Mouse (Mus musculus): ENCODE results near the gene Ccdc51. TPM values are rescaled to one million over a fixed set of nuclear protein-coding genes. Genes with fewer than 3 reads are reported as not detected.

Gene Ccdc51
- polyA plus RNA-seq, 1 experiment = 3.8 TPM

DNA sequence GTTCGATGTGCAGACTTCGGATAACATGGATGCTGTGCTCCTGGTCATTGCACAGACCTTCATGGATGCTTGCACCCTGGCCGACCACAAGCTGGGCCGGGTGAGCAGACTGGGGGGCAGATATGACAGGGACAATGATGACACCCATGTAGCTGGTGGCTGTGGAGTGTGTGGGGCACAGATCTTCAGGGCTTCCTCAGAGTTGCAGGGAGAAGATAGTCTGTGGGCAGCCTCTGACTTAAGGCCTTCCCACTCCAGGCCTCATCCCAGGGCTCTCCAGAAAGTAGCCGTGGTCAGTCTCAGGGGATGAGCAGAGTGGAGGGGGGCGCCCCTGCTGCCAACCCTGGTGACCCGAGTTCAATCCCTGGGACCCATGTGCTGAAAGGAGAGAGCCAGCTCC, 32.6 kb downstream of the Ccdc51 start:
- Histone ChIP-seq H3K27me3 (replicated peaks) (peaks cover 72% of the 10 kb centered on the region), H3K4me3 (replicated peaks) (no peak overlapping the region), H3K9me3 (no peaks in the 10 kb centered on the region), H3K36me3 (replicated peaks; ENCODE audit: low read length) (no peaks in the 10 kb centered on the region), H3K4me1 (peaks cover 17% of the 10 kb centered on the region)
- TF ChIP-seq GATA1 (IDR thresholded peaks at IDR 0.05; ENCODE audit: borderline replicate concordance, low read length) (no peak), FLI1 (IDR thresholded peaks at IDR 0.05; ENCODE audit: low read length) (no peak)

- H3K27me3 ChIP-seq (replicated peaks) = peaks cover 62% of the 10 kb centered on the region
- no peak overlapping the region for H3K4me3 ChIP-seq (replicated peaks)
- no peaks in the 10 kb centered on the region for H3K9me3 ChIP-seq
- H3K36me3 ChIP-seq (replicated peaks; ENCODE audit: low read length) = no peaks in the 10 kb centered on the region
- peaks cover 17% of the 10 kb centered on the region for H3K4me1 ChIP-seq
- TF ChIP-seq GATA1 (IDR thresholded peaks at IDR 0.05; ENCODE audit: borderline replicate concordance, low read length) = no peak
Observed at GRCm38 (mm10) chr9:109116205-109116604, 33.9 kb downstream of the Ccdc51 start.

GRCm38 (mm10) chr9:109118106-109118505, 35.8 kb downstream of the Ccdc51 start:
- H3K4me3 ChIP-seq (replicated peaks) = no peak overlapping the region
- no peaks in the 10 kb centered on the region for H3K9me3 ChIP-seq
- peaks cover 46% of the 10 kb centered on the region for H3K27me3 ChIP-seq (replicated peaks)
- peaks cover 19% of the 10 kb centered on the region for H3K4me1 ChIP-seq
- no peaks in the 10 kb centered on the region for H3K36me3 ChIP-seq (replicated peaks; ENCODE audit: low read length)
- no peak for TF ChIP-seq GATA1 (IDR thresholded peaks at IDR 0.05; ENCODE audit: borderline replicate concordance, low read length)
- TF ChIP-seq FLI1 (IDR thresholded peaks at IDR 0.05; ENCODE audit: low read length) = no peak

DNA sequence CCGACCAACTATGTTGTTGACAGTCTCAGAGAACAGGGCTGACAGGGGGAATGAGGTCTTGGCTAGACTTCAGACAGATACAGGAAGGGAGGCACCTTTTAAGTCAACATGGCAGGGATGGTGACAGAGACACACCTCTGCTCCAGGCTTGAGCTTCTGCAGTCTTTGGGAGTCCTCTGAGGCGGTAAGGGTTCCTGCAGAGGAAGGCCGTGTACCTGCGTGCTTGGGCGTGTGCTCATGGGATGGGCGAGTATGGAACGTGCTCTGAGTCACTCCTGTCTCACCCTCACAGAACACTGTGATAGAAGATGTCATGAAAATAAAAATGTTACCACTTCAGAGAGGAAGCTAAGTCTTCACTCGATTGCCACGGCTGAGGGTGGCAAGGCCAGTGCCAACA, 37.3 kb downstream of the Ccdc51 start:
- no peaks in the 10 kb centered on the region for H3K9me3 ChIP-seq
- peaks cover 25% of the 10 kb centered on the region for H3K4me1 ChIP-seq
- H3K36me3 ChIP-seq (replicated peaks; ENCODE audit: low read length) = no peaks in the 10 kb centered on the region
- H3K4me3 ChIP-seq (replicated peaks) = no peak overlapping the region
- peaks cover 47% of the 10 kb centered on the region for H3K27me3 ChIP-seq (replicated peaks)
- TF ChIP-seq FLI1 (IDR thresholded peaks at IDR 0.05; ENCODE audit: low read length) (no peak), GATA1 (IDR thresholded peaks at IDR 0.05; ENCODE audit: borderline replicate concordance, low read length) (no peak)

DNA sequence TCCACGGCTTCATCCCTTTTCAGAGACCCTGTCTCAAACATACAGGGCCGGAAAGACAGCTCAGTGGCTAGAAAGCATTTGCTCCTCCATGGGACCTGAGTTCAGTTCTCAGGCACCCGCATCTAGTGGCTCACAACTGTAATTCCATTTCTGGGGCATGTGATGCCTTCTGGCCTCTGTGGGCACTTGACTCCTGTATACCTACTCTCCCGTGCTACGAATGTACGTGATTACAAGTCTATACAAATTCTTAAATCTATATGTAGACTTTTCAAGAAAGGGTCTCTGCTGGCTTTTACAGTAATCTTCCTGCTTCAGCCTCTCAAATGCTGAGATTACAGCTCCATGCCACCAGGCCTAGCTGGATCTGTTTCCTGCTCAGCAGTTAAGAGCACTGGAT, 38.7 kb downstream of the Ccdc51 start:
- Histone ChIP-seq H3K4me3 (replicated peaks) (no peak overlapping the region), H3K27me3 (replicated peaks) (peaks cover 42% of the 10 kb centered on the region), H3K9me3 (no peaks in the 10 kb centered on the region), H3K4me1 (peaks cover 25% of the 10 kb centered on the region), H3K36me3 (replicated peaks; ENCODE audit: low read length) (no peaks in the 10 kb centered on the region)
- TF ChIP-seq GATA1 (IDR thresholded peaks at IDR 0.05; ENCODE audit: borderline replicate concordance, low read length) = no peak
- no peak for TF ChIP-seq FLI1 (IDR thresholded peaks at IDR 0.05; ENCODE audit: low read length)

GRCm38 (mm10) chr9:109122553-109123085, 40.3 kb downstream of the Ccdc51 start:
- Histone ChIP-seq H3K27me3 (replicated peaks) (peaks cover 27% of the 10 kb centered on the region), H3K9me3 (no peaks in the 10 kb centered on the region), H3K4me3 (replicated peaks) (no peak overlapping the region), H3K4me1 (peaks cover 18% of the 10 kb centered on the region), H3K36me3 (replicated peaks; ENCODE audit: low read length) (no peaks in the 10 kb centered on the region)
- TF ChIP-seq FLI1 (IDR thresholded peaks at IDR 0.05; ENCODE audit: low read length) (no peak), GATA1 (IDR thresholded peaks at IDR 0.05; ENCODE audit: borderline replicate concordance, low read length) (no peak)

DNA sequence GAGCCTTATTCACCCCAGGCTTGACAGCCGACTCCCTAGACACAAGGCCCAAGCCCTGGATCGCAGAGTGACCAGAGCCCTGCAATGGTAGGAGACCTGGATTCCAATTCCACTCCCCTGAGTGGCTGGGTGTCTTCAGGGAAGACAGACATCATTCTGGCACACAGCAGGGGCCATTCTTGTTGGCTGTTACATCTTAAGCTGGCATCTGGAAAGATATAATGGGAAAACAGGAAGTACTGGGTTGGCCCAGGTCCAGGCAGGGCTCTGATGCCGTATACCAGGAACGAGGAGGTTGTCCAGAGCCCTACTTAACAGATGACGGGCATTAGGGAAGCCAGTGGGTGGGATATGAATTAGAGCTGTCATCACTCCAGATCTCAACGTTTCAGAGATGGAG, 41.0 kb downstream of the Ccdc51 start:
- no peaks in the 10 kb centered on the region for H3K36me3 ChIP-seq (replicated peaks; ENCODE audit: low read length)
- TF ChIP-seq FLI1 (IDR thresholded peaks at IDR 0.05; ENCODE audit: low read length) = no peak
- TF ChIP-seq GATA1 (IDR thresholded peaks at IDR 0.05; ENCODE audit: borderline replicate concordance, low read length) = no peak
- peaks cover 26% of the 10 kb centered on the region for H3K27me3 ChIP-seq (replicated peaks)
- H3K4me3 ChIP-seq (replicated peaks) = no peak overlapping the region
- peaks cover 12% of the 10 kb centered on the region for H3K4me1 ChIP-seq
- H3K9me3 ChIP-seq = no peaks in the 10 kb centered on the region

DNA sequence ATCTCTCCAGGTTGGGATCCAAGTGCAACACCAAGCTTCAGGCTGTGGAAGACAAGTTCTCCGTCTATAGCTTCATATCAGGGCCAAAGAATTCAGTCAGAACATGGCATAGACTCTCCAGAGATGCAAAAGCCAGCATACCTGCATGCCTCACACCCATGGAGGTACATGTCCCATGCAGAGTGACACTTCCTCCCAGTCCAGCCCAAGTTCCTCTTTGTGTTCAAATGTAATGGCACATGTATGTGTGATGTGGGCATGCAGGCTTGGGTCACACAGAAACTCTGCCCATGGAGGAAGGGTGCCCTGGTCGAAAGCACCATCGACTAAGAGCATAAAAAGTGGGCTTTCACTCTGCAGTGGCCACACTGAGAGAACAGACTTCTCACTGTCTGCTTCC, 41.9 kb downstream of the Ccdc51 start:
- Histone ChIP-seq H3K9me3 (no peaks in the 10 kb centered on the region), H3K36me3 (replicated peaks; ENCODE audit: low read length) (no peaks in the 10 kb centered on the region), H3K27me3 (replicated peaks) (peaks cover 21% of the 10 kb centered on the region), H3K4me1 (peaks cover 8% of the 10 kb centered on the region), H3K4me3 (replicated peaks) (no peak overlapping the region)
- TF ChIP-seq GATA1 (IDR thresholded peaks at IDR 0.05; ENCODE audit: borderline replicate concordance, low read length) = no peak
- no peak for TF ChIP-seq FLI1 (IDR thresholded peaks at IDR 0.05; ENCODE audit: low read length)

- Histone ChIP-seq H3K27me3 (replicated peaks) (peaks cover 19% of the 10 kb centered on the region), H3K4me1 (peaks cover 8% of the 10 kb centered on the region), H3K4me3 (replicated peaks) (no peak overlapping the region), H3K36me3 (replicated peaks; ENCODE audit: low read length) (no peaks in the 10 kb centered on the region), H3K9me3 (no peaks in the 10 kb centered on the region)
- TF ChIP-seq GATA1 (IDR thresholded peaks at IDR 0.05; ENCODE audit: borderline replicate concordance, low read length) (no peak), FLI1 (IDR thresholded peaks at IDR 0.05; ENCODE audit: low read length) (no peak)
Observed at GRCm38 (mm10) chr9:109125043-109125442, 42.8 kb downstream of the Ccdc51 start.

DNA sequence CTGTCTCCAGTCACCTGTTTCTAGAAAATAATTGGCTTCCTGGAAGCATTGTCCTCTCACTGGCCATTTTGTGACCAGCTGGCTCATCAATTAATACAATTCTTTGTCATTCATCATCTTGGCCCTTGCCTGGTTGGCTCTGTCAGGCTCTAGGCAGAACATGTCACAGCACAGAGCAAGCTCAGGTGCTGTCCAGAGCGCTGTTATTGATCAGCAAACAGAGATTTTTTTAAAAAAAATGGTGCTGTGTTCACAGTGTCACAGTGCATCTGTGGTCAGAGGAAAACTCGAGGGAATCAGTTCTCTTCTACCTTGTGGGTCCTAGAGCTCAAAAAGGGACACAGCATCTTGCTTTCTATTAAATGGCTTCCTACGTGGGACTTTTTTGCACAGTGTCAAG, 43.2 kb downstream of the Ccdc51 start:
- Histone ChIP-seq H3K36me3 (replicated peaks; ENCODE audit: low read length) (no peaks in the 10 kb centered on the region), H3K4me3 (replicated peaks) (no peak overlapping the region), H3K9me3 (no peaks in the 10 kb centered on the region), H3K27me3 (replicated peaks) (peaks cover 19% of the 10 kb centered on the region), H3K4me1 (peaks cover 8% of the 10 kb centered on the region)
- no peak for TF ChIP-seq GATA1 (IDR thresholded peaks at IDR 0.05; ENCODE audit: borderline replicate concordance, low read length)
- no peak for TF ChIP-seq FLI1 (IDR thresholded peaks at IDR 0.05; ENCODE audit: low read length)

GRCm38 (mm10) chr9:109127076-109127475, 44.8 kb downstream of the Ccdc51 start:
- no peak overlapping the region for H3K4me3 ChIP-seq (replicated peaks)
- TF ChIP-seq FLI1 (IDR thresholded peaks at IDR 0.05; ENCODE audit: low read length) (no peak), GATA1 (IDR thresholded peaks at IDR 0.05; ENCODE audit: borderline replicate concordance, low read length) (no peak)
- no peaks in the 10 kb centered on the region for H3K36me3 ChIP-seq (replicated peaks; ENCODE audit: low read length)
- H3K9me3 ChIP-seq = no peaks in the 10 kb centered on the region
- peaks cover 8% of the 10 kb centered on the region for H3K4me1 ChIP-seq
- peaks cover 19% of the 10 kb centered on the region for H3K27me3 ChIP-seq (replicated peaks)
